Comparison of ENCODE assay signal across 25 mouse cellular contexts in genomic region chr19:33137316-33137715, GRCm38 (mm10).
A peak's percentile ranks its signal among the peaks of the same experiment; 100 is the strongest.
DNase-seq lines count a peak whose midpoint lies in the region; ATAC-seq and TF ChIP-seq lines count a peak whose summit lies in the region.
"Had no signal": no experiment of that assay in that cellular context is flagged by ENCODE, and none has a peak within 500 bp of the region (broad histone marks: within the 10 kb centered on the region; RNA-seq: fewer than 3 reads in every experiment).

No protein-coding gene starts in this region.

- no peaks in the 10 kb centered on the region for H3K27me3 ChIP-seq in kidney, adult 2 months (replicated peaks; ENCODE audit: control insufficient read depth, insufficient read depth, low read length)
- no peaks in the 10 kb centered on the region for H3K27me3 ChIP-seq in kidney, embryonic 16.5 days (ENCODE audit: insufficient read depth, low read length)
- H3K27me3 ChIP-seq in kidney, embryonic 15.5 days = no peaks in the 10 kb centered on the region
- H3K27me3 ChIP-seq: CH12.LX; embryonic facial prominence, embryonic 12.5 days; forebrain, embryonic 13.5 days had no signal

- H3K9me3 ChIP-seq in kidney, embryonic 16.5 days (ENCODE audit: low read length) = no peaks in the 10 kb centered on the region
- H3K9me3 ChIP-seq in kidney, embryonic 15.5 days (replicated peaks) = no peaks in the 10 kb centered on the region
- H3K9me3 ChIP-seq: embryonic facial prominence, embryonic 10.5 days; embryonic facial prominence, embryonic 12.5 days; forebrain, embryonic 13.5 days; G1E had no signal

- DNase-seq in heart, adult 11 months = peak; percentile 15
- no peak for DNase-seq in heart, postnatal 36 days
- DNase-seq in kidney, adult 2 months = peak; percentile 73
- DNase-seq in kidney, adult 9 months = peak; percentile 77
- DNase-seq in kidney, postnatal 4 days = no peak
- DNase-seq in kidney, postnatal 36 days = peak; percentile 17 to 49
- DNase-seq: adrenal gland, adult 8-10 months; adrenal gland, postnatal 14 days; adrenal gland, postnatal 36 days; B cell, adult 2 months; cerebellum, adult 11-12 months; cerebellum, adult 2 months; cerebellum, adult 9-10 months; cerebellum, postnatal 10 days; cerebellum, postnatal 25 days had no signal

- H3K36me3 ChIP-seq in kidney, adult 2 months (ENCODE audit: control insufficient read depth, insufficient read depth, low read length) = no peaks in the 10 kb centered on the region
- H3K36me3 ChIP-seq in kidney, embryonic 16.5 days (ENCODE audit: insufficient read depth, low read length) = no peaks in the 10 kb centered on the region
- no peaks in the 10 kb centered on the region for H3K36me3 ChIP-seq in kidney, embryonic 15.5 days
- H3K36me3 ChIP-seq: embryonic facial prominence, embryonic 10.5 days; embryonic facial prominence, embryonic 12.5 days; G1E had no signal

- H3K4me2 ChIP-seq in kidney, embryonic 16.5 days (replicated peaks; ENCODE audit: low read depth, low read length) = no peak overlapping the region
- H3K4me2 ChIP-seq in kidney, embryonic 15.5 days = no peak overlapping the region
- H3K4me2 ChIP-seq: embryonic facial prominence, embryonic 12.5 days; forebrain, embryonic 13.5 days had no signal

- intact Hi-C loops in heart, postnatal 36 days (cut with DNase I) = no loop called here

- no peak overlapping the region for H3K9ac ChIP-seq in kidney, embryonic 16.5 days (replicated peaks; ENCODE audit: low read length)
- H3K9ac ChIP-seq in kidney, embryonic 15.5 days = no peak overlapping the region
- H3K9ac ChIP-seq: embryonic facial prominence, embryonic 12.5 days; forebrain, embryonic 13.5 days had no signal

- no peak overlapping the region for H3K4me3 ChIP-seq in kidney, adult 2 months (ENCODE audit: insufficient read depth, low read depth, low read length)
- no peak overlapping the region for H3K4me3 ChIP-seq in kidney, embryonic 16.5 days (ENCODE audit: low read length)
- no peak overlapping the region for H3K4me3 ChIP-seq in kidney, embryonic 15.5 days (replicated peaks)
- H3K4me3 ChIP-seq: embryonic facial prominence, embryonic 10.5 days; embryonic facial prominence, embryonic 12.5 days; forebrain, embryonic 13.5 days had no signal

- no peaks in the 10 kb centered on the region; the same call in 1 of the 2 replicates for H3K4me1 ChIP-seq in kidney, adult 2 months (ENCODE audit: control insufficient read depth, insufficient read depth, low read length)
- no peaks in the 10 kb centered on the region for H3K4me1 ChIP-seq in kidney, embryonic 16.5 days (ENCODE audit: insufficient read depth, low read length)
- no peaks in the 10 kb centered on the region for H3K4me1 ChIP-seq in kidney, embryonic 15.5 days
- H3K4me1 ChIP-seq: embryonic facial prominence, embryonic 10.5 days; embryonic facial prominence, embryonic 12.5 days; forebrain, embryonic 13.5 days had no signal

- no peak for TF ChIP-seq CTCF in kidney, adult 2 months (conservative IDR thresholded peaks at IDR 0.05; ENCODE audit: insufficient read depth, insufficient read length, low read depth, low read length)

- H3K27ac ChIP-seq in kidney, adult 2 months (ENCODE audit: insufficient read depth, low read depth, low read length) = no peak overlapping the region
- H3K27ac ChIP-seq in kidney, embryonic 16.5 days (ENCODE audit: low read length) = no peak overlapping the region
- H3K27ac ChIP-seq in kidney, embryonic 15.5 days = no peak overlapping the region
- H3K27ac ChIP-seq: embryonic facial prominence, embryonic 10.5 days; embryonic facial prominence, embryonic 12.5 days; forebrain, embryonic 13.5 days had no signal

- ATAC-seq in kidney, embryonic 16.5 days (ENCODE audit: low FRiP score, low TSS enrichment) = no peak
- no peak for ATAC-seq in kidney, embryonic 15.5 days (replicated peaks; ENCODE audit: low FRiP score)
- ATAC-seq: activated CD4-positive, CD25-positive, alpha-beta regulatory T cell, adult 4 months; CD4-positive, CD25-positive, alpha-beta regulatory T cell, adult 4 months; forebrain, embryonic 13.5 days; Patski had no signal

- WGBS in kidney, adult 2 months = 47% methylated on average over 5 of the region's 5 CpGs
- WGBS in kidney, embryonic 16.5 days = 76% methylated on average over 5 of the region's 5 CpGs
- 78% methylated on average over 5 of the region's 5 CpGs for WGBS in kidney, embryonic 15.5 days

- no peak for TF ChIP-seq POLR2A in kidney, adult 2 months (IDR thresholded peaks at IDR 0.05; ENCODE audit: low read depth, low read length)

Comparison
In these comparisons a context has a peak if more than half of its experiments do, and no peak if none do; other contexts are left out.
1. DNase-seq: peak in heart, adult 11 months (single experiment), kidney, adult 2 months (single experiment), kidney, adult 9 months (single experiment) and kidney, postnatal 36 days (2 of 2); none in heart, postnatal 36 days (0 of 2) and kidney, postnatal 4 days (0 of 2).